Mouse (Mus musculus) erythroblast, embryonic 14.5 days (primary cell): Measurements from ENCODE around the gene Ttc30b. TPM values are rescaled to one million over a fixed set of nuclear protein-coding genes. Genes with fewer than 3 reads are reported as not detected.
"Not testable (repeated sequence)": the region's sequence is repeated elsewhere in the genome, so short reads cannot be mapped to it uniquely, and the experiment has no call there.

Experiments
- H3K27me3 ChIP-seq: 2 replicates; pipeline ENCODE4 v1.6.1; 2012; ENCODE audit warnings: inconsistent platforms; ENCODE audit not compliant: control insufficient read depth
- H3K36me3 ChIP-seq: 2 replicates; pipeline ENCODE4 v1.6.1; 2012; ENCODE audit warnings: mild to moderate bottlenecking, inconsistent platforms; ENCODE audit not compliant: control insufficient read depth
- H3K4me1 ChIP-seq: 2 replicates; pipeline ENCODE4 v1.6.1; 2012; ENCODE audit warnings: inconsistent platforms; ENCODE audit not compliant: control insufficient read depth
- H3K4me3 ChIP-seq: replicated peaks from 2 replicates; pipeline ENCODE3; 2012; ENCODE audit warnings: moderate library complexity, mild to moderate bottlenecking, inconsistent platforms
- H3K9me3 ChIP-seq: 2 replicates; pipeline ENCODE4 v1.6.1; 2012; ENCODE audit warnings: low read length, inconsistent platforms, mixed read lengths; ENCODE audit not compliant: control insufficient read depth
- GATA1 ChIP-seq: IDR thresholded peaks from 2 replicates; pipeline ENCODE4 v1.6.1; 2012; ENCODE audit warnings: low read length, inconsistent platforms, mixed read lengths
- TAL1 ChIP-seq: IDR thresholded peaks from 3 replicates; pipeline ENCODE4 v1.6.1; 2012; ENCODE audit warnings: low read length, inconsistent platforms, mixed read lengths
- polyA plus RNA-seq: library from polyadenylated mRNA; stranded (reverse); fragments of >175 nt; gene quantifications from 2 replicates; pipeline ENCODE4 v1.2.3, GENCODE M21; 2012

The Ttc30b gene
- polyA plus RNA-seq = 0.06 TPM in 1 of 2 replicates, not detected in the other

DNA sequence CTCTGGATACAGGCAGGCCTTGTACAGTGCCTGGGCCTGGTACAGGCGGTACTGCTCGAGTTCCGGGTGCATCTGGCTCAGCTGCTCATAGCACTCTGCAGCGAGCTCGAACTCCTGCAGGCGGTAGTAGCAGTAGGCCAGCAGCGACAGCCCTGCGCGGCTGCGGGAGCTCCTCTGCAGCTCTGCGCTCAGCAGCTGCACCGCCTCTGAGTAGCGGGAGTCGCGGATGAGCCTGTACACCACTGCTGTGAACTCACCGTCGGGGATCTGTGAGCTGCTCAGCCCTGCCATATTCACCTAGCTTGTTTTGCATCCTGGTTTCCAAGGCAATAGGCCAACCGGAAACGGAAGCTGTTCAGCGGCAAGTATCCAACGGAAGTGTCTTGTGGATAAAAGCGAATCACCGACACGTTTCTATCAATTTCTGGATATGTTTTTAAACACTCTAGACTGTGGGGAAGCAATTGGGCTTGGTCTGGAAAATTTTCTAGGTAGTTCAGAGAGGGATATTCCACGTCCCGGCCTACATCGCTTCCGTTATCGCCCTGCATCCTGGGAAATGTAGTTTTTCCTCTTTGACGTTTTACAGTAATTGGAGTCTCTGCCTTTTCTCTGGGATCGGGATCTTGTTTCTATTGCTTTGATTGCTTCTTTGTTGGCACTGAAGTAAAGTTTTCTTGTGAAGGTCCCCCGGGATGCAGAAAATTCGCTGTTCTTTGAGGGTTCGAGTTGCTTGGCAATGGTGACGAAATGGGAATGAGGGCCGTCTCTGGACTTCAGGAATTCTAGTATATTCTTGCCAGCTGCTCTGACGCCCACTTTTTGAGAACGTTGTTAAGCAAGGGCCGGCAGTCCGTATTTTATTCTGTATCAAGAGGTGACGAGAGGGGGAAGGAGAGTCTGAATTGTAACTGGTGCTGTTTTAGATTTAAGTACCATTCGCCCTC is at the start of gene Ttc30b:
Ttc30b (minus strand) TSS at position 469 of the 947 bp plus-strand sequence.
- H3K36me3 ChIP-seq = no peaks in the 10 kb centered on the region
- H3K4me1 ChIP-seq = peaks cover 14% of the 10 kb centered on the region
- TF ChIP-seq GATA1 = 0 out of 2 replicates have a peak, but pooled peaks have one; percentile 10
- no peak for TF ChIP-seq TAL1
- H3K27me3 ChIP-seq = no peaks in the 10 kb centered on the region; the same call in 1 of the 2 replicates
- peak within 1 kb of the TSS; percentile 80 for H3K4me3 ChIP-seq
- no peaks in the 10 kb centered on the region for H3K9me3 ChIP-seq

GRCm38 (mm10) chr2:75987739-75988138 is 49.4 kb upstream of the Ttc30b start:
- H3K36me3 ChIP-seq = no peaks in the 10 kb centered on the region
- no peaks in the 10 kb centered on the region for H3K9me3 ChIP-seq
- no peak overlapping the region for H3K4me3 ChIP-seq
- H3K4me1 ChIP-seq = no peaks in the 10 kb centered on the region
- H3K27me3 ChIP-seq = no peaks in the 10 kb centered on the region
- TF ChIP-seq TAL1 (no peak), GATA1 (no peak)

- H3K4me3 ChIP-seq = no peak overlapping the region
- no peaks in the 10 kb centered on the region for H3K27me3 ChIP-seq
- H3K4me1 ChIP-seq = peaks cover 5% of the 10 kb centered on the region
- H3K9me3 ChIP-seq = 0 out of 2 replicates have a peak, but pooled peaks cover 2% of the 10 kb centered on the region
- H3K36me3 ChIP-seq = no peaks in the 10 kb centered on the region
- no peak for TF ChIP-seq GATA1
- no peak for TF ChIP-seq TAL1
These were observed 46.7 kb upstream of the Ttc30b start for GRCm38 (mm10) chr2:75985124-75985523.

GRCm38 (mm10) chr2:75983847-75984246 is 45.5 kb upstream of the Ttc30b start:
- Histone ChIP-seq H3K36me3 (no peaks in the 10 kb centered on the region), H3K27me3 (no peaks in the 10 kb centered on the region), H3K4me1 (peaks cover 5% of the 10 kb centered on the region), H3K4me3 (no peak overlapping the region), H3K9me3 (0 out of 2 replicates have a peak, but pooled peaks cover 2% of the 10 kb centered on the region)
- TF ChIP-seq TAL1 = no peak
- TF ChIP-seq GATA1 = no peak

DNA sequence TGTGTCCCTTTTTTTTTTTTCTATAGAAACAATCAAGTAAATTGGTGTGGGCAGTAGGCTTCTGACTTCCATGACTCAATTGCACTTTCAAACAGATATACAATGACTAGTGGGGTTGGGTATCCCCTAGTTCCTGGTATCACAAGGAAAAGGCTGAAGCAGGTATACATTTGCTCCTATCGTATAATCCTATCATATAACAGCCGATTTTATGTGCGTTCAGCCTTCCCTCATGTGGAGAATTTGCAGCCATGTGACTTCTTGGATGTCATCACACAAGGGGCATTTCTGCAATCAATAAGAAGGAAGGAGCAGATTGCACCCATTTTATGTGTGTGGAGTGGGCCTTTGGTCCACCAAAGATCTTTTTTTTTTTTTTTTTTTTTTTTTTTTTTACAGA is 44.7 kb upstream of the Ttc30b start:
- Histone ChIP-seq H3K4me1 (peaks cover 5% of the 10 kb centered on the region), H3K4me3 (no peak overlapping the region), H3K9me3 (0 out of 2 replicates have a peak, but pooled peaks cover 2% of the 10 kb centered on the region), H3K27me3 (no peaks in the 10 kb centered on the region), H3K36me3 (no peaks in the 10 kb centered on the region)
- TF ChIP-seq TAL1 (no peak), GATA1 (no peak)

DNA sequence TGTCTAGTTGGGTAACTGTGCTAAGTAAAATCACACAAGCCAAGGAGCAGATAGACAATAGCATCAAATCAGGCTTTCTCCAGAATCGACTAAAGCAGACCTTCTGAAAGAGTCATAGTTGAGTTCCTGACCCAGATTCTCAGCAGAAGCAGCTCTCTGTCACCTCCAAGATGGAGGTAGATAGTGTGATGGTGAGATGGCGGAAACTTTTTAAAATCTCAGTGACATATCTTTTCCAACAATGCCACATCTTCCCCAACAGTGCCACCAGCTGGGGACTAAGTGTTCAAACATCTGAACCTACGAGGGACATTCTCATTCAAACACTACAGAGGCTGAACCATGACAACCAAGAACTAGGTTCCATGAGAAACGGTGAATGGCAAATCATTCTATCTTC is 44.2 kb upstream of the Ttc30b start:
- H3K4me3 ChIP-seq = no peak overlapping the region
- no peaks in the 10 kb centered on the region for H3K36me3 ChIP-seq
- TF ChIP-seq GATA1 (no peak), TAL1 (no peak)
- 0 out of 2 replicates have a peak, but pooled peaks cover 2% of the 10 kb centered on the region for H3K9me3 ChIP-seq
- peaks cover 5% of the 10 kb centered on the region for H3K4me1 ChIP-seq
- H3K27me3 ChIP-seq = no peaks in the 10 kb centered on the region

- H3K4me1 ChIP-seq, H3K9me3 ChIP-seq, H3K36me3 ChIP-seq, H3K27me3 ChIP-seq: not testable (repeated sequence)
- peak within 1 kb of the TSS; percentile 74 for H3K4me3 ChIP-seq
These were observed 43.2 kb upstream of the Ttc30b start, which contains the start of gene Ttc30a1 for GRCm38 (mm10) chr2:75981440-75982081. Ttc30a1 (minus strand) TSS chr2:75981967.

DNA sequence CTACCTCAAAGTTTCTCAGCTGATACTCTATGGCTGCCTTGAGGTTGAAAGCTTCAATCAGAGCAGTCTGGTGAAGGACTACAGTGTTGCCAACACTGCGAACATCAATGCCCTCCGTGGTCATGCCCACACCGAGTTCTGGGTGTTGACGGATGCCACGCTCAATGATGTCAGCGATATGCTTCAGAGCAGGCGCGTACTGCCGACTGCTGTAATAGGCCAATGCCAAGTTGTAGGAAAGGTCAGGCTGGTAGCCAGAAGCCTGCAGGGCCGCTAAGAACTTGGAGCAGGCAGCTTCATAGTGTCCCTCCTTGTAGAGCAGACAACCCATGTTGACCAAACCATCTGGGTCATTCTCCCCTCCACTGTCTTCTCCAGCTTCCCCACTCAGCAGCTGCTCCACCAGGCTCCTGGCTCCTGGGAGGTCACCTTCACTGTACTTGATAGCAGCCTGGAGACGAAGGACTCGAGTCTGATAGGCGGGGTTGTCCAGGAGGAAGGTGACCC is 42.6 kb upstream of the Ttc30b start:
- H3K4me1 ChIP-seq, H3K9me3 ChIP-seq, H3K27me3 ChIP-seq, H3K36me3 ChIP-seq: not testable (repeated sequence)
- peak overlapping the region; percentile 74 for H3K4me3 ChIP-seq

DNA sequence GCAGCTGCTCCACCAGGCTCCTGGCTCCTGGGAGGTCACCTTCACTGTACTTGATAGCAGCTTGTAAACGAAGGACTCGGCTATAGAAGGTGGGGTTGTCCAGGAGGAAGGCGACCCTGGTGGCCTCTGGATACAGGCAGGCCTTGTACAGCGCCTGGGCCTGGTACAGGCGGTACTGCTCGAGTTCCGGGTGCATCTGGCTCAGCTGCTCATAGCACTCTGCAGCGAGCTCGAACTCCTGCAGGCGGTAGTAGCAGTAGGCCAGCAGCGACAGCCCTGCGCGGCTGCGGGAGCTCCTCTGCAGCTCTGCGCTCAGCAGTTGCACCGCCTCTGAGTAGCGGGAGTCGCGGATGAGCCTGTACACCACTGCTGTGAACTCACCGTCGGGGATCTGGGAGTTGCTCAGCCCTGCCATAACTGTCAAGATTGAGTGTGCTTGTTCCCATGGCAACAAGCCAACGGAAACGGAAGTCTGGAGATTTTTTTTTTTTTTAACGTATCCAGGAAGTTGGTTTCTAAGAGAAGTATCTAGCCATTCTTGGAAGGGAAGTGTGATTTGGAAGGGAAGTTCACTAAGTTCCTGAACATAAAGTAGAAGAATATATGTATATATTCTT is 39.5 kb upstream of the Ttc30b start, which contains the start of gene Ttc30a2:
Ttc30a2 (minus strand) TSS at position 419 of the 617 bp plus-strand sequence.
- not testable (repeated sequence) for H3K27me3 ChIP-seq, H3K36me3 ChIP-seq, H3K9me3 ChIP-seq, H3K4me3 ChIP-seq, H3K4me1 ChIP-seq

DNA sequence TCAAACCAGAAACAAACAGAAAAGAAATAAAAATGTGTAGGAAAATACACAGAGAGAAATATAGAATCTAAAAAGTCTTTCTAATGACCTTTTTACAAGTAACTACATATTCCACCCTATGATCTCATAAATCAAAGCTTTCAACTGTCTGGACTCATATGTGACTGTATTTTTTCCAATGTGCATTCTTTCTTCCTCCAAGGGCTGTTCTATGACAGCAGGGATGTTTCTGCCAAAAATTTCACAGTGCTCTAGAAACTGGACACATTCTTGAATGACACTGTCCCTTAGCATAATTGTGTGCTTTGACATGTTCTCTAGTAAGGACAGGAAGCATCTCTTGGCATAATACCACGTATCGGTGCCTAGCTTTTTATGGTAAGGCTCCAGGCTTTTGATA is 37.7 kb upstream of the Ttc30b start:
- not testable (repeated sequence) for H3K27me3 ChIP-seq, H3K4me3 ChIP-seq, H3K9me3 ChIP-seq, H3K4me1 ChIP-seq, H3K36me3 ChIP-seq
